Mouse (Mus musculus) CD4-positive, CD25-positive, alpha-beta regulatory T cell, adult 9 weeks (primary cell): ENCODE results near the gene Sec61g. TPM values are rescaled to one million over a fixed set of nuclear protein-coding genes. Genes with fewer than 3 reads are reported as not detected.

ENCODE experiments used
- polyA plus RNA-seq: library from polyadenylated mRNA; unstranded; fragments of 100-300 nt; shearing (Covaris generic); gene quantifications from one replicate; pipeline ENCODE4 v1.2.1, GENCODE M21; 2017

Gene Sec61g
- polyA plus RNA-seq = 8.1 TPM

GRCm38 (mm10) chr11:16508052-16508654 lies at the start of gene Sec61g:
TSS of gene Sec61g (minus strand) at chr11:16508484.

Other genes with a start within 250 kb of the Sec61g start
- gene Egfr, start 243.7 kb upstream of the Sec61g start, polyA plus RNA-seq = 0.40 TPM